Mouse (Mus musculus) CH12F3 (cell line): ENCODE measurements around the gene Mia3.
"Not testable (repeated sequence)": the region's sequence is repeated elsewhere in the genome, so short reads cannot be mapped to it uniquely, and the experiment has no call there.

Experiments
- in situ Hi-C: fragments of 300-500 bp; cut with MboI; formaldehyde crosslinking; loops from 2 replicates; pipeline ENCODE4 v1.14.3; 2020; ENCODE audit warnings: low sequenced_read_pairs

Mia3 gene

DNA sequence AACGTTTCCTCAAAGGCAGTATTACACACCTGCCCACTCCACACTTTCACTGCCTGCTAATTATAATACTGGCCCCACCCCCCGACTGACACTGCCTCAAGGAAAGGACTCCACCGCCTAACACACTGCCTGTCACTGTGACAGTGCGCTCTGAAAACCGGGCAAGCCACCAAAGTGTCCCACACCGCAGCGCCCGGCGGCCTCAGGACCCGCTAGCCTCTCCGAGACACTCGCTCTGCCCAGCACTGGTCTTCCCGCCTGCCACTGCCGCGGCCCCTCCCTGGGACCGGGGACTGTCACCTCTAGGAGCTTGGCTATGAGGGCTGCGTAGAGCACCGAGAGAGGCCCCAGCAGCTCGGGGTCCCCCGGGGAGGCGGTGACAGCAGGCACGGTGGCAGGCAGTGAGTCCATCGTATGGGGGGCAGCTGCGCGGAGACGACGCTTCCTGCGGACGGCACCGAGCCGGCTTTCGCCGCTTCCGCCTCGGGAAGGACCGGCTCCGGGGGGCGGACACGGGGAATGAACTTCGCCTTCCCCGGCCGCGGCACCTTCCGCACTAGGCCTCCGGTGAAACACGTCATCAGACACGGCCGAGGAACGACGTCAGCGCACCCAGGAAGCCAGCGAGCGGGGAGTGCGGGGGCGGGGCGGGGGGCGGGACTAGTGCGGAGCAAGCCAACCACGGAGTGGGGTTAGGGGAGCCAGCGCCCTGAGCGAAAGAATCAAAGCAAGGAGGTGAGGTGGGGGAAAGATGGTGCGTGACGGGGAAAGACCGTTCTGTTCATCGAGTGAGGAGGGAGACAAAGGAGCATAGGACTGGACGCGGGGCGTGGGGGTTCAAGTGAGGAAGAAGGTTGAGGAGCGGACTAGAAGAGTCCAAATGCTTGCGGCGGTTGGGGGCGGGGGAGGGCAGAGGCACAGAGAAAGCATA is 24.2 kb downstream of the Mia3 start:
- in situ Hi-C loops, result no loop called here

GRCm38 (mm10) chr1:183342902-183343301 is 26.5 kb downstream of the Mia3 start:
- in situ Hi-C loops, result not testable (repeated sequence)

DNA sequence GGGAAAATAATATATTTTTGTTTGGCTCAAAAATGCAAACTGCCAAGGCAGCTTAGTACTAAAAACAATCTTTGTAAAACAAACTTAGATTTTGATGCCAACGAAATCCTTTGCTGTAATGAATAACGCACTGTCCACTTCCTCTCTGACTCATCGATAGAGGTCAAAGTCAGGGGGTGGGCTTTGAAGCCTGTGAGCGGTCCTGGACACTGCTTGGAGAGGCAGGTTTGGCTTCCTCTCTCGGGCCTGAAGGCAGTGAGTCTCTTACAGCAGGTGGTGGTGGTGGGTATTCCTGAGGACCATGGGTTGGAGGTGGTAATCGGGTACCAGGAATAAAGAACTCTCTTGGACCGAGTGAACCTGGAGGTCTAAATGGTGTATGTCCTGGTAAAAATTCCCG is 42.2 kb downstream of the Mia3 start:
- in situ Hi-C loops, result no loop called here

- in situ Hi-C loops, result no loop called here
Measured at GRCm38 (mm10) chr1:183324433-183324832, 44.9 kb downstream of the Mia3 start.

- in situ Hi-C loops, result no loop called here
Measured at GRCm38 (mm10) chr1:183323923-183324322, 45.4 kb downstream of the Mia3 start.

GRCm38 (mm10) chr1:183322496-183322895 is 46.9 kb downstream of the Mia3 start:
- in situ Hi-C loops, result not testable (repeated sequence)

GRCm38 (mm10) chr1:183320708-183321107 is 48.6 kb downstream of the Mia3 start:
- in situ Hi-C loops, result no loop called here

GRCm38 (mm10) chr1:183315783-183316182 is 53.6 kb downstream of the Mia3 start:
- in situ Hi-C loops, result no loop called here

GRCm38 (mm10) chr1:183312076-183312475 is 57.3 kb downstream of the Mia3 start:
- in situ Hi-C loops, result no loop called here

- in situ Hi-C loops, result not testable (repeated sequence)
Measured at GRCm38 (mm10) chr1:183309601-183310000, 59.8 kb downstream of the Mia3 start.

DNA sequence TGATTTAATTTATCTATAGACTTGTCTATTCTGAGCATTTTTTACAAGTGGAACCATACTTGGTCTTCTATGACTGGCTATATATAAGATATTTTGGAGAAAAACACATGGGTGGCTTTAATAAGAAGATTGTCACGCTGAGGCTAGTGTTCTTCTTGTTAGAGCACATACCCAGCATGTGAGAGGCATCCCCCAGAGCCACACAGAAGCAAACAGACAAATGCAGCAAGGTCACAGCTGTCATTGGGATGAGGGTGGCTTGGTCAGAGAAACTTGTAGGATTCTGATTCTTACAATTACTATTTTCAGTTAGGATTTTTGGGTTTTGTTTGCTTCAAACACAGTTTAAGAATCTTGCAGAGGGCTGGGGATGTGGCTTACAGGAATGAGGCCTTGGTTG is 60.9 kb downstream of the Mia3 start:
- in situ Hi-C loops, result no loop called here

DNA sequence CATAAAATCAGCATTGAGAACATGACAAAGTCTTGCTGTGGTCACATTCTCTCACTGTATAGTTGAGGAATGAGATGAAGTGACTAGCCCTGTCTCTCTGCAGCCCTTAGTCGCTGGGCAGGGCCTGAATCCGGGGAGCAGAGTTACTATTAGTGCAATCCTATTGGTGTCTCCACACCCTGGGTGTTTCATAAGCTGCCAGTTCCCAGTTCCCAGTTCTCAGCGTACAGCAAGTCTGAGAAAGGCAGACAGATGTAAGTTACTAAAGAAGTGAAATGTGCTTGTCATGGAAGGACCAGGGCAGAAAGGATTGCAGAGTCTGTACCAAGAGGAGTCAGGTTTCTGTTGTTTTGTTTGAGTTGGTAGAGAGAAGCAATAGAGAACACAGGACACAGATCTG is 61.8 kb downstream of the Mia3 start:
- in situ Hi-C loops, result no loop called here

DNA sequence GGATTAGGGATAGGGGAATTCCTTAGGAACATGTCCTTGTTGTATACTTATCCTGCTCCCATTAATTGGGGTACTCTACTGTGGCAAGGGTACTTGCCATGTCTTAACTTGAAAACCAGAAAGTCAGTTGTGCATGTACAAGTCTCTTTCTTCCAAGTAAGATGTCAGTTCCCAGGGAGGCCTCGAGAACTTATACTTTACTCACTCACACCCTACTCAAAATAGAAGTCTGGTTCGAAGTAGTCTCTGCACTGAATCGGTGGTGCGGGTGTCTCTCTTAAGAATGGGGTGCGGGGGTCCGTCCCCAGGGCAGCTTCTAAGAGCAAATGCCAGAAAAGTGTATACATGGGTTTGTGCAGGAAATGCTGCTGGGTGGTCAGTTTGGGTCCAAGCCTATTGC is 70.2 kb downstream of the Mia3 start:
- in situ Hi-C loops, result no loop called here

GRCm38 (mm10) chr1:183297886-183298489 is 71.4 kb downstream of the Mia3 start:
- in situ Hi-C loops, result no loop called here

GRCm38 (mm10) chr1:183297473-183297885 is 71.9 kb downstream of the Mia3 start:
- in situ Hi-C loops, result no loop called here

GRCm38 (mm10) chr1:183296877-183297383 is 72.4 kb downstream of the Mia3 start, which contains the start of gene Brox:
Gene Brox, minus strand, starts transcription at chr1:183297269.
- in situ Hi-C loops, result no loop called here

GRCm38 (mm10) chr1:183296465-183296864 is 72.9 kb downstream of the Mia3 start, which contains the start of gene Aida:
Gene Aida, plus strand, starts transcription at chr1:183296590.
- in situ Hi-C loops, result no loop called here

GRCm38 (mm10) chr1:183289576-183289975 is 79.8 kb downstream of the Mia3 start:
- in situ Hi-C loops, result no loop called here

- in situ Hi-C loops, result no loop called here
Measured at GRCm38 (mm10) chr1:183288351-183288750, 81.0 kb downstream of the Mia3 start.
